Mouse (Mus musculus) embryonic fibroblast, embryonic 13.5 days (primary cell): ENCODE data around the gene Evi5l.

Source experiments
- CTCF ChIP-seq: IDR thresholded peaks from 2 replicates; pipeline ENCODE4 v1.5.1; 2011; ENCODE audit warnings: mild to moderate bottlenecking, control low read depth, low read length, moderate library complexity, borderline replicate concordance; ENCODE audit not compliant: insufficient read depth
- POLR2A ChIP-seq: IDR thresholded peaks from 2 replicates; pipeline ENCODE4 v1.6.1; 2011; ENCODE audit warnings: low read depth, mild to moderate bottlenecking, control low read depth, low read length, moderate library complexity

- no peak for TF ChIP-seq CTCF
- no peak for TF ChIP-seq POLR2A
Observed at GRCm38 (mm10) chr8:4167918-4168317, 1.6 kb downstream of the Evi5l start.
